Mouse (Mus musculus) intestine, postnatal 0 days (tissue): ENCODE measurements around the gene Xk. TPM values are rescaled to one million over a fixed set of nuclear protein-coding genes. Genes with fewer than 3 reads are reported as not detected.

Experiments used
- polyA plus RNA-seq: library from polyadenylated mRNA; unstranded; fragments of >200 nt; fragmentation: Nextera tagmentation; extraction: Ambion mirVana; gene quantifications from 2 replicates; pipeline ENCODE4 v1.2.1, GENCODE M21; 2015

Xk gene
- polyA plus RNA-seq, 1 experiment from 2014 or later: 6.7 TPM

Other genes with a start within 250 kb of the Xk start
- not detected in 2 replicates for gene Fthl17e, start 239.3 kb upstream of the Xk start, polyA plus RNA-seq
- gene Fthl17f, start 209.7 kb upstream of the Xk start, polyA plus RNA-seq: not detected in 2 replicates
- gene 4930402K13Rik, start 168.2 kb upstream of the Xk start, polyA plus RNA-seq: not detected in 2 replicates
- 0.46 and 0.65 TPM in 2 replicates for gene Lancl3, start 72.9 kb upstream of the Xk start, polyA plus RNA-seq
- gene Gm14862, start 15.9 kb upstream of the Xk start, polyA plus RNA-seq: not detected in 2 replicates
- 0.42 and 0.52 TPM in 2 replicates for gene H2al1m, start 11.0 kb downstream of the Xk start, polyA plus RNA-seq
- not detected in 2 replicates for gene H2al1k, start 77.9 kb downstream of the Xk start, polyA plus RNA-seq
- 2.8 and 3.3 TPM in 2 replicates for gene Cybb, start 215.0 kb downstream of the Xk start, polyA plus RNA-seq